Mouse (Mus musculus): Measurements from ENCODE around the gene Pald1. TPM values are rescaled to one million over a fixed set of nuclear protein-coding genes. Genes with fewer than 3 reads are reported as not detected.

Pald1 gene
- total RNA-seq, 2 experiments from 2014 or later = 18.5 to 28.3 TPM

GRCm38 (mm10) chr10:61277918-61278674 is 105.2 kb downstream of the Pald1 start:
- peak; percentile 55 for DNase-seq

DNA sequence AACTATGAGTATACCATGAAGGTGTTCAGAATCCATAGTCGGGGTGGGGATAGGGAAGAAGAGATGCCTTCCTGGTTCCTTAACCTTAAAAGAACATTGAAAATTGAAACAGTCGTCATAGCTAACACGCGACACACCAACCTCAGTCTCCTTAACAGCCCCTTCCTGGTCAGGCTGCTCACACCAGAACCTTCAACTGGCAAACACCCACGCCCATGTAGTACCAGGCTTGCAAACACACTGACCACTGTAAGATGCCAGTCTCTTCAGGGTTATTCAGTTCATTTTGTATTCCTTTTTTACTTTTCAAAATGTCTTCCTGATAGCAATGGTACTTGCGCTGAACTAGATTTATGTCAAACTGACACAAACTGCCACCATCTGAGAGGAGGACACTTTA is 106.3 kb downstream of the Pald1 start:
- DNase-seq = no peak

- peak; percentile 34 for DNase-seq
These were observed 107.6 kb downstream of the Pald1 start for GRCm38 (mm10) chr10:61275669-61276110.

GRCm38 (mm10) chr10:61274532-61274931 is 108.8 kb downstream of the Pald1 start:
- DNase-seq = no peak

GRCm38 (mm10) chr10:61273844-61274215 is 109.5 kb downstream of the Pald1 start:
- DNase-seq = peak; percentile 33

DNA sequence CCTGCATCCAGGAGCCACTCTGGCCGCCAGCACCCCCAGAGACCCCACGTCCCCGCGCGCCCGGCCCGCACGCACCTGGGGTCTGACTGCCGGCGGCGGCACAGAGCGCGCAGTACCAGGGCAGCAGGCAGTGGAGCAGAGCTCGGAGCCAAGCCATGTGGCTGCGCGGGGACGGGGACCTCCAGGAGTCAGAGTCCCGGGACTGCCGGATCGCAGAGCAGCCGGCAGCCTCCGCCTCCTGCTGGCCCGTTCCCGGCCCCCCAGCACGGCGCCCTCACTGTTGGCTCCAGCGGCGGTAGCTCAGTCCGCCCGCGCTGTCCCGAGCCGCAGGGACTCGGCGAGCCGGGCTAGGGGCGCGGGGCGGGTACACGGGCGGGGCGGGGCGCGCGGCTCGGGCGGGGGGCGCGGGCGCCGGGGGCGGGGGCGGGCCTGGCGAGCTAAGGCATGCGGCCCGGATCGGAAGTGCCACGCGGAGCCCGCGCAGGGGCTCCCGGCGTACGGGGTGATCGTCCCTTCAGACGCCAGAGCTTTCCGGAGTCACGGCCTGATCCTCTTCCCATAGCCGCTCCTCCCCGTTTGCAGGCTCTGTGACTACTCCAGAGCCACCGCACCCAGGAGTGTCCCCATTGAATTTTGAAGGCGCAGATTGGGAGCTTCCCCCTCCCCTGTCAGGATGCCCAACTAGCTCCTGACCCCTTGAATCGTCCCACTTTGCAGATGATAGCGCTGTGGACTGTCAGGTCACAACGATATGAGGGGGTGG is 110.1 kb downstream of the Pald1 start, which contains the start of gene Adamts14:
Gene Adamts14, minus strand, starts transcription at position 358 of the 763 bp plus-strand sequence.
- peak; percentile 64 for DNase-seq

DNA sequence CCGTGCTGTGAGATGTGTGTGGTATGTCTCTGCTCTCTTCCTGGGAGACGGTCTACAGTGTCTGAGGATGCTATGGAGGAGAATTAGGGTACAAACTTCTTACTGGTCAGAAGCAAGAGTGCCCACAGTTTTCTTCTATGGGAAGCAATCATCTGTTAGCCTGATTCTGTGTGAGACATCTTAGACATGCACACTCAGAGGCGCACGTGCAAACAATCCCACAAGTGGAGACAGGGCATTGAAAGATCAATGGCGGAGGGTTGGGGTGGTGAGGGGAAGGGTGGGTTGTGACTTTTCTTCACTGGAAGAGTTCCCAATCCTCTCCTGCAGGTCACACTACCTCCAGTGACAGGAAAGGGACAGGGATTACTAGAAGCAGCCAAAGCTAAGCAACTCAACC is 110.7 kb downstream of the Pald1 start:
- no peak for DNase-seq

- DNase-seq = peak; percentile 44
These were observed 111.2 kb downstream of the Pald1 start for GRCm38 (mm10) chr10:61272089-61272626.

Other genes starting within 250 kb of the Pald1 start
- 10 to 100 TPM; 16.6 to 19.5 TPM for gene Sgpl1, start 235.8 kb downstream of the Pald1 start, total RNA-seq (2021)
- not detected for gene Tbata, start 211.6 kb downstream of the Pald1 start, total RNA-seq (2021)
- gene Adamts14, start 110.1 kb downstream of the Pald1 start, total RNA-seq (2021) = 1 to 10 TPM; 4.7 to 8.0 TPM
- gene Prf1, start 85.7 kb downstream of the Pald1 start, total RNA-seq (2021) = not detected
- under 1 TPM; 0.11 to 0.19 TPM for gene Nodal, start 34.4 kb upstream of the Pald1 start, total RNA-seq (2021)
- 100 to 1,000 TPM; 103 to 109 TPM for gene Eif4ebp2, start 69.1 kb upstream of the Pald1 start, total RNA-seq (2021)
- gene Lrrc20, start 92.3 kb upstream of the Pald1 start, total RNA-seq (2021) = 10 to 100 TPM; 62.3 to 64.9 TPM
- gene Npffr1, start 212.0 kb upstream of the Pald1 start, total RNA-seq (2021) = under 1 TPM in 1 of 2 experiments, not detected in 1; 0.11 TPM